ENCODE assay signal across 8 mouse cellular contexts in the genomic region with DNA sequence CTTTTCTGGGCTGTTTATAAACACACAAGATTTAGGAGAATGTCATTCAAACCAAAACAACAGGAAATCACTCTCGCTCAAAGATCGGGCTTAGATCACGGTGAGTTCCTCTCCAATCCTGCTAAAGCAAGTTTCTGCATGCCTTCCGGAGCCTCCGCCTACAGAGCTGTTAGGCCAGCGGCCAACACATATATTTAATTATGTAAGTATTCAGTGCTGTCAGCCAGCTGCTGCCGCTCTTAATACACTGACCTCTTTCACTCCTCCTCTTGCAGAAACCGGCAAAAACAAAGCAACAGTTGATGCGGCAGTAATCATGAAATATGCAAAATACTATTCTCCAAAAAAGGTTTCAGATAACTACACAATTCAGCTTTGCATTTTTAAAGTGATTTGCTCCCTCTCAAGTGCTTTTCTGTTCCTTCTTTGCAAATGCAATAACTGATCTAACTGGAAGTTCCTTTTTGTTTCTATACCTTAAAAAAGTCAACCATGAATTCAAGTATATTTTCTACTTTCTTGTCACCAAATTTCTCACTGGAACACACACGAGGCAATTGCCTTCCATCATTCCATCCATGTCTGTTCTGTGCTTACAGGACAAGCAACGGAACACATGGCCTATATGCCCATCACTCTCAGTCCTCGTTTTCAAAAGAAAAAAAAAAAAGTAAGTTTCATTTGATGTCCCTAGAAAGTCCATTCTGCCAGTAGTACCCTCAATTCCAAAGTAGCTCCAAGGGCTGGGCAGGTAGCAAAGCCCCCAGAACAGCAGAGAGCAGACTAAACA.
DNase-seq lines count a peak whose midpoint lies in the region; ATAC-seq and TF ChIP-seq lines count a peak whose summit lies in the region.

No protein-coding gene starts in this region.

- no peak overlapping the region for H3K9ac ChIP-seq in heart, embryonic 14.5 days (ENCODE audit: low read length)
- H3K9ac ChIP-seq in kidney, embryonic 15.5 days: no peak overlapping the region
- no peak overlapping the region for H3K9ac ChIP-seq in lung, embryonic 16.5 days (ENCODE audit: low read length)

- H3K4me2 ChIP-seq in heart, embryonic 14.5 days (ENCODE audit: low read length): peak overlapping the region; percentile 36
- 0 out of 2 replicates have a peak overlapping the region, but pooled peaks have one; percentile 16 for H3K4me2 ChIP-seq in kidney, embryonic 15.5 days
- peak overlapping the region; percentile 37 for H3K4me2 ChIP-seq in lung, embryonic 16.5 days (ENCODE audit: low read depth, low read length)

- peak in 1 of 2 experiments; percentile 31 for DNase-seq in spleen, adult 2 months (ENCODE audit: low read depth in 1 of 2, low spot score in 2 of 2)
- no peak for DNase-seq in spleen, postnatal 4 days (ENCODE audit: low spot score in 2 of 2)
- peak; percentile 97 for DNase-seq in brain, embryonic 14.5 days (ENCODE audit: low read depth)
- DNase-seq in retina, embryonic 14.5 days (ENCODE audit: low spot score): peak; percentile 67
- DNase-seq in testis, postnatal 14 days (ENCODE audit: low spot score): no peak

- H3K36me3 ChIP-seq in spleen, adult 2 months (ENCODE audit: control insufficient read depth, insufficient read depth, low read length): no peaks in the 10 kb centered on the region
- H3K36me3 ChIP-seq in heart, embryonic 14.5 days (ENCODE audit: control insufficient read depth, insufficient read depth, low read length): no peaks in the 10 kb centered on the region
- H3K36me3 ChIP-seq in kidney, embryonic 15.5 days: no peaks in the 10 kb centered on the region
- H3K36me3 ChIP-seq in lung, embryonic 16.5 days (ENCODE audit: control insufficient read depth, insufficient read depth, low read length): no peaks in the 10 kb centered on the region

- no peak overlapping the region for H3K27ac ChIP-seq in spleen, adult 2 months (ENCODE audit: insufficient read depth, low read length)
- H3K27ac ChIP-seq in heart, embryonic 14.5 days (replicated peaks in 1 of 2; ENCODE audit: control insufficient read depth in 1 of 2, insufficient read depth in 1 of 2, low read depth in 2 of 2, low read length in 2 of 2): peak overlapping the region; percentile 36 to 47; a peak in 3 of 4 replicates
- peak overlapping the region; percentile 82 for H3K27ac ChIP-seq in kidney, embryonic 15.5 days
- H3K27ac ChIP-seq in lung, embryonic 16.5 days (ENCODE audit: low read length): peak overlapping the region; percentile 69

- no peaks in the 10 kb centered on the region for H3K27me3 ChIP-seq in spleen, adult 2 months (ENCODE audit: control insufficient read depth, insufficient read depth, low read length)
- no peaks in the 10 kb centered on the region for H3K27me3 ChIP-seq in heart, embryonic 14.5 days (ENCODE audit: control insufficient read depth, insufficient read depth, low read length)
- H3K27me3 ChIP-seq in kidney, embryonic 15.5 days: no peaks in the 10 kb centered on the region
- no peaks in the 10 kb centered on the region for H3K27me3 ChIP-seq in lung, embryonic 16.5 days (ENCODE audit: control insufficient read depth, insufficient read depth, low read depth, low read length)

- H3K4me1 ChIP-seq in spleen, adult 2 months (ENCODE audit: control insufficient read depth, insufficient read depth, insufficient read length): peaks cover 23% of the 10 kb centered on the region
- peaks cover 10 to 19% of the 10 kb centered on the region in 2 experiments for H3K4me1 ChIP-seq in heart, embryonic 14.5 days (ENCODE audit: control insufficient read depth in 2 of 2, insufficient read depth in 2 of 2, low read length in 2 of 2)
- H3K4me1 ChIP-seq in kidney, embryonic 15.5 days: peaks cover 56% of the 10 kb centered on the region
- peaks cover 35% of the 10 kb centered on the region for H3K4me1 ChIP-seq in lung, embryonic 16.5 days (replicated peaks; ENCODE audit: control insufficient read depth, insufficient read depth, low read length)

- H3K4me3 ChIP-seq in spleen, adult 2 months (ENCODE audit: extremely low read depth, insufficient read depth, insufficient read length): peak overlapping the region; percentile 22
- no peak overlapping the region for H3K4me3 ChIP-seq in heart, embryonic 14.5 days (ENCODE audit: control insufficient read depth in 1 of 2, insufficient read depth in 1 of 2, low read depth in 1 of 2, low read length in 2 of 2)
- no peak overlapping the region for H3K4me3 ChIP-seq in kidney, embryonic 15.5 days (replicated peaks)
- H3K4me3 ChIP-seq in lung, embryonic 16.5 days (ENCODE audit: low read length): peak overlapping the region; percentile 10; the same call in 1 of the 2 replicates

- 15% methylated on average over 12 of the region's 12 CpGs for WGBS in spleen, adult 2 months
- 44% methylated on average over 12 of the region's 12 CpGs for WGBS in heart, embryonic 14.5 days
- 27% methylated on average over 12 of the region's 12 CpGs for WGBS in kidney, embryonic 15.5 days
- 8% methylated on average over 12 of the region's 12 CpGs for WGBS in lung, embryonic 16.5 days

- no peak for TF ChIP-seq CTCF in spleen, adult 2 months (IDR thresholded peaks at IDR 0.05; ENCODE audit: extremely low read depth, insufficient read depth, insufficient read length, insufficient replicate concordance)
- TF ChIP-seq CTCF in brain, embryonic 14.5 days (IDR thresholded peaks at IDR 0.05; ENCODE audit: borderline replicate concordance, extremely low read depth, insufficient read depth, insufficient read length): no peak

- ATAC-seq in heart, embryonic 14.5 days (ENCODE audit: insufficient number of reproducible peaks, insufficient read depth, low FRiP score, low read depth): no peak
- peak; percentile 86 for ATAC-seq in kidney, embryonic 15.5 days (replicated peaks; ENCODE audit: low FRiP score)
- peak; percentile 93 for ATAC-seq in lung, embryonic 16.5 days (ENCODE audit: low read depth)

- no peaks in the 10 kb centered on the region for H3K9me3 ChIP-seq in heart, embryonic 14.5 days (ENCODE audit: control insufficient read depth, low read length)
- H3K9me3 ChIP-seq in kidney, embryonic 15.5 days (replicated peaks): no peaks in the 10 kb centered on the region
- no peaks in the 10 kb centered on the region for H3K9me3 ChIP-seq in lung, embryonic 16.5 days (ENCODE audit: control insufficient read depth, low read length)

- TF ChIP-seq POLR2A in spleen, adult 2 months (IDR thresholded peaks at IDR 0.05; ENCODE audit: low read depth, low read length): no peak
- no peak for TF ChIP-seq POLR2A in brain, embryonic 14.5 days (IDR thresholded peaks at IDR 0.05; ENCODE audit: borderline replicate concordance, extremely low read depth, insufficient read depth, insufficient read length, poor library complexity, severe bottlenecking)

Comparison
In these comparisons a context has a peak if more than half of its experiments do, and no peak if none do; other contexts are left out.
1. DNase-seq: peak in brain, embryonic 14.5 days (single experiment) and retina, embryonic 14.5 days (single experiment); none in spleen, postnatal 4 days (0 of 2) and testis, postnatal 14 days (single experiment).
2. H3K4me3 ChIP-seq: peak in spleen, adult 2 months (single experiment) and lung, embryonic 16.5 days (single experiment); none in heart, embryonic 14.5 days (0 of 2) and kidney, embryonic 15.5 days (single experiment).
3. Peak in every context shown above with its lines, with median percentiles within 50 percentile points of each other: H3K4me2 ChIP-seq.